Mouse (Mus musculus): ENCODE data around the gene Med12l. TPM values are rescaled to one million over a fixed set of nuclear protein-coding genes. Genes with fewer than 3 reads are reported as not detected.

The Med12l gene
- total and polyA plus RNA-seq, 3 experiments: 0.93 to 2.0 (median 1.5) TPM

DNA sequence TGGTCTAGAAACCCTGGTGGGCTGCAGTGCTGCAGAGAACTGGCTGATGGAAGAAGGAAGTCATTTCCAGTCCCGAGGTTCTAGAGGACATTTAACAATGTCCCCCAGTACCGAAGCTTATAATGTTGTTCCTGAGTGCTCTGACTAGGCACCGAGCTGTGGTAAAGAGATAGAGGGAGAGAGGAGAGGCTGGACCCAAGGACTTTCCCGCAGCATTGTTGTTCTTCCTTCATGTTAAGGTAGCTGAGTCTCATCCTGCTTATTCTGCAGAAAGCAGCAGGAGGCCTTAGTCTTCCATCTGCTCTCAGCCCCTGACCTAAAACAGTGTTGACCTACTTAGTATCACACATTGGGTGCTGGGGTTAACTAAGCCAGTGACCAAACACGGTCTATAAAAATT, 171.2 kb downstream of the Med12l start:
- no peaks in the 10 kb centered on the region for H3K36me3 ChIP-seq (replicated peaks in 1 of 2; ENCODE audit: control insufficient read depth in 1 of 2, insufficient read depth in 1 of 2, low read length in 1 of 2)
- H3K9me3 ChIP-seq (replicated peaks; ENCODE audit: low read length): no peaks in the 10 kb centered on the region
- H3K4me2 ChIP-seq (ENCODE audit: insufficient read depth, low read depth, poor library complexity, severe bottlenecking): no peak overlapping the region
- DNase-seq (ENCODE audit: extremely low read depth): no peak
- H3K27ac ChIP-seq (ENCODE audit: insufficient read depth, low read depth): no peak overlapping the region
- no peaks in the 10 kb centered on the region for H3K79me2 ChIP-seq (replicated peaks; ENCODE audit: control insufficient read depth, extremely low read depth, insufficient read depth, poor library complexity, severe bottlenecking)
- H3K4me3 ChIP-seq (replicated peaks in 1 of 3; ENCODE audit: low read depth in 2 of 3, low read length in 2 of 3, poor library complexity in 1 of 3): no peak overlapping the region
- dilution Hi-C loops (cut with MboI; ENCODE audit: extremely low pct_ligation_motif_present, extremely low pct_unique_long_range_greater_than_20kb, low sequenced_read_pairs): no loop called here
- H3K9ac ChIP-seq (ENCODE audit: insufficient read depth, low read depth): no peak overlapping the region
- no peaks in the 10 kb centered on the region for H3K27me3 ChIP-seq (replicated peaks)
- in situ Hi-C loops (cut with MboI; ENCODE audit: low pct_ligation_motif_present, low pct_unique_long_range_greater_than_20kb, low sequenced_read_pairs): no loop called here
- TF ChIP-seq PAX5 (IDR thresholded peaks at IDR 0.05; ENCODE audit: low read length) (no peak), EP300 (IDR thresholded peaks at IDR 0.05; ENCODE audit: low read length) (no peak), ETS1 (conservative IDR thresholded peaks at IDR 0.05; ENCODE audit: low read depth, low read length) (no peak), USF2 (conservative IDR thresholded peaks at IDR 0.05; ENCODE audit: low read depth, low read length) (no peak), CHD1 (IDR thresholded peaks at IDR 0.05; ENCODE audit: low read depth, low read length) (no peak), CHD2 (IDR thresholded peaks at IDR 0.05; ENCODE audit: low read length) (no peak), KAT2A (IDR thresholded peaks at IDR 0.05; ENCODE audit: insufficient replicate concordance, low read length) (no peak), SIN3A (IDR thresholded peaks at IDR 0.05; ENCODE audit: low read length) (no peak), JUN (IDR thresholded peaks at IDR 0.05; ENCODE audit: insufficient read depth, low read depth, low read length) (no peak), USF1 (IDR thresholded peaks at IDR 0.05; ENCODE audit: low read depth, low read length) (no peak)
- peaks cover 0 to 17% of the 10 kb centered on the region in 2 experiments; a peak in 2 of 4 replicates for H3K4me1 ChIP-seq (ENCODE audit: control insufficient read depth in 1 of 2, insufficient read depth in 2 of 2)

DNA sequence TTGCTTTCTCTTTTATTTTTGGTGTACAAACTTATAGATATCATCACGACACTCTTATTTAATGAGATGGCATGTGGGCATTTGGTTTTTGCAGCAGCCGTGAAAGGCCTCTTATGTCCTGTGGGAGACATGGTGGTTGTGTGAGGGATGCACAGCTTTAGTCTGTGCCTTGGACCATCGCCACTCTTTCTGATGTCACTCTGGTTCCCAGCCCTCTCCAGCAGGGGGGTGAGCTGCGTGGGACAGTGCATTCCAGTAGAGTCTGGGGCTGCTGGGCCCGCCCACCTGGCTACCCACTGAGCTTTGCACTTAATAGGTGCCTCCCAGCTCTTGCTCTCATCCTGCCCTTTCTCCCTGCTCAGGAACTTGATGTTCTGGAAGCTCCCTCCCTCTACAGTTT, 175.5 kb downstream of the Med12l start:
- Histone ChIP-seq H3K4me1 (ENCODE audit: control insufficient read depth in 1 of 2, insufficient read depth in 2 of 2) (peaks cover 0 to 6% of the 10 kb centered on the region in 2 experiments; a peak in 1 of 4 replicates), H3K79me2 (replicated peaks; ENCODE audit: control insufficient read depth, extremely low read depth, insufficient read depth, poor library complexity, severe bottlenecking) (no peaks in the 10 kb centered on the region), H3K27ac (ENCODE audit: insufficient read depth, low read depth) (no peak overlapping the region), H3K36me3 (replicated peaks in 1 of 2; ENCODE audit: control insufficient read depth in 1 of 2, insufficient read depth in 1 of 2, low read length in 1 of 2) (no peaks in the 10 kb centered on the region), H3K27me3 (replicated peaks) (no peaks in the 10 kb centered on the region), H3K4me3 (replicated peaks in 1 of 3; ENCODE audit: low read depth in 2 of 3, low read length in 2 of 3, poor library complexity in 1 of 3) (no peak overlapping the region), H3K4me2 (ENCODE audit: insufficient read depth, low read depth, poor library complexity, severe bottlenecking) (no peak overlapping the region), H3K9me3 (replicated peaks; ENCODE audit: low read length) (no peaks in the 10 kb centered on the region), H3K9ac (ENCODE audit: insufficient read depth, low read depth) (no peak overlapping the region)
- dilution Hi-C loops (cut with MboI; ENCODE audit: extremely low pct_ligation_motif_present, extremely low pct_unique_long_range_greater_than_20kb, low sequenced_read_pairs) (no loop called here), in situ Hi-C loops (cut with MboI; ENCODE audit: low pct_ligation_motif_present, low pct_unique_long_range_greater_than_20kb, low sequenced_read_pairs) (loop anchor here (10.0 kb wide), 1 partner anchor 144 kb away; no protein-coding TSS in a partner anchor)
- TF ChIP-seq ZKSCAN1 (IDR thresholded peaks at IDR 0.05; ENCODE audit: borderline replicate concordance, low read depth, low read length) (no peak), MXI1 (IDR thresholded peaks at IDR 0.05; ENCODE audit: low read depth, low read length) (no peak), KAT2A (IDR thresholded peaks at IDR 0.05; ENCODE audit: insufficient replicate concordance, low read length) (no peak), GABPA (IDR thresholded peaks at IDR 0.05; ENCODE audit: insufficient replicate concordance, low read depth, low read length) (no peak), ETS1 (conservative IDR thresholded peaks at IDR 0.05; ENCODE audit: low read depth, low read length) (no peak), JUND (conservative IDR thresholded peaks at IDR 0.05; ENCODE audit: low read depth, low read length) (no peak), RAD21 (IDR thresholded peaks at IDR 0.05; ENCODE audit: low read depth, low read length) (no peak; the same call in 1 of the 2 replicates), MAX (IDR thresholded peaks at IDR 0.05; ENCODE audit: low read length) (no peak)
- no peak for DNase-seq (ENCODE audit: extremely low read depth)
